Mouse (Mus musculus) left cerebral cortex, adult 18-20 months (tissue): ENCODE data around the gene Egfem1. TPM values are rescaled to one million over a fixed set of nuclear protein-coding genes. Genes with fewer than 3 reads are reported as not detected.

Experiments
- DNase-seq, 2 experiments: peaks; one replicate each; pipeline ENCODE4 v3.0.0; 2021 to 2022; ENCODE audit warnings: low spot score in 2 of 2, mixed read lengths in 1 of 2
- total RNA-seq, 2 experiments: library from RNA; stranded (reverse); gene quantifications; 2 replicates each; pipeline ENCODE4 v1.2.3; 2021

Gene Egfem1
- total RNA-seq, 2 experiments from 2014 or later: 15.5 to 20.3 TPM

DNA sequence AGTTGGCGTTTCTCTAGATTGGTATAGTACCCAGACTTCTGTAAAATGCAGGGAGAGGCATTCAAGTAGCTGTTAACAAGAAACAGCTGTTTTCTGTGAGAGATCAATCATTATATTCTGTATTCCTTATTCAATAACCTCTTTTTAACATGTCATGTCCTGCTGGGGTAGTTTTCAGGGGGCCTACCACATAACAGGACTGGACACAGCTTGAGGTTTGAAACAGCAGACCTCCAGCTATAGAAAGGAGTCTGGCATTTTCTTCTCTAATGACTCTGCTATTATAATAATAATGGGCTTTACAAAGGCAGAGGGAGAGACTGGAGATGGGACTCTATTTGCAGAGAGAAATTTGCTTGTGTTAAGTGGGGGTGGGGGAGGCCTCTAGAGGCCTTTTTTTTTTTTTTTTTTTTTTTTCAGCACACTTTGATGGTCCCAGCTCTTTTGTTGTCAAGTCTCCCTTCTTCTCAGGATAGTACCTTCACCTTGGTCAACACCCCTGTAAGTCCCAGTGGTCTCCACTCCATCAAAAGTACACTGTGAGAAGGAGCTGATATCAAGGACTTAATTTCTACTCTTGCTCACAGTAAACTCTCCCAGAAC, 459.8 kb downstream of the Egfem1 start:
- no peak for DNase-seq

DNA sequence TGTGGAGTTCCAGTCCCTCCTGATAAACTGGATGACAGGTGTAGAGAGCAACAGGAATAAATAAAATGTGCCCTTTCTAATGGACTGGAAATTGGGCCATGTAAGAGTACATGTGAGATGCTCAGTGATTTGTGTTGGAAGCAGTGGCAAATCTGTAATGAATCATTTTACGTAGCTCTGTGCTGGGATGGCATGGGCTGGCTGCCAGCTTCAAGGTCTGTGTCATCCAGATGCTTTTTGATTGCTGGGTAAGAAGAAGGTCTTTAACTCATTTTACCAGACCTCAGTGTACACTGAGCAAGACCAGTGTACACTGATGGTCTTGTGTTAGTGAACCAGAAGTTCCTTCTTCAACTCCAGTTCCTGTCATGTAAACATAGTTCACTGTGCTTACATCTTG, 462.2 kb downstream of the Egfem1 start:
- no peak for DNase-seq

DNA sequence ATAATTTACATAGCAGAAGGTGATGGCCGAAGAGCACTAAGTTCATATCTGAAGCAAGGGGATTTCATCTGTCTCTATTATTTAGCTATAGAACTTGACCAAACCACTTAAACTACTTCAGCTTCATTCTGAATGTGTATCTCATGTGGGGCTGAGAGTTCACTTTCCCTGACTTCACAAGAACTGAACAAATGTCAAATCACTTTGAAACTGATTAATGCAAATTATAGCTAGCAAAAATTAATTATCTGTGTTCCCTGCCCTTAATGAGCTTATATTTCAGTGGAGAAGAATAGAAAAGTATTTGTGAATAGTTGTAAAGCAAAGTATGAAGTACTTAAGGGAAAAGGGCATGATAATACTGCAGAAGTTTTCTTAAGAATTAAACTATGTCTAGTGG, 481.3 kb downstream of the Egfem1 start:
- DNase-seq: no peak

DNA sequence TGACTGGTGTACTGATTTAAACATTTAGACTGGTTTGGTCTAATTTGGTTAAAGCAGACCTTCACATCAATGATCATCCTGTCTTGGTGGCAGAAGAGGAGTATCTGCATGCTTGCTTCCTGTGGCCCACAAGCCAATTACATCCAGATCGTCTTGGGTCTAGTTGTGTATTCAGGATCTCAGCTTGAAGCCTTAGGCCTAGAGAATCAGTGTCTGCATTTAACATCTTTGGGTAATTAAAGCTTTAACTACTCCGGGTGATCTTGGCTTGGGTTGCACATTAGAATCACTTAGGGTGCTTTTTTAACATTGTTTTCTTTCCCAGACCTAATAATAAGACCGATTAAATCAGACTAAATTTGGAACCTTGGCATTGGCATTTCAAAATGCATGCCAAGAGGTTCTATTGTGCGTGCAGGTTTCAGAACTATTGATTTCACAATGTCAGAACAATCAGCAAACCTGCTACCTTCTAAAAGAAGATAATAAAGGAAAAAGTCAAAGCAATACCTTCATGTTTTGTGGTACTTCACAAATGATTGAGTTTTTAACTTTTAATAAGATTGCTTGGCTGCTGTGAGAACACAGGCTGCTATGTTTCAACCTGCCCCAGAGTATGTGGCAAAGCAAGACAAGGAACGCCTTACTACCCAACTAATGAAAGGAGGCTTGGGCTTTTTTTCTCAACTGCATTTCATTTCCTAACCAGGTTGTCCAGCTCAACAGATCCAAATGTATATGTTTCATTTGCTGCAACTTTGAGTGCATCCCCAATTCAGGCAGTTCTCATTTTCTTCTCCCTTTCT, 496.4 kb downstream of the Egfem1 start:
- no peak for DNase-seq

DNA sequence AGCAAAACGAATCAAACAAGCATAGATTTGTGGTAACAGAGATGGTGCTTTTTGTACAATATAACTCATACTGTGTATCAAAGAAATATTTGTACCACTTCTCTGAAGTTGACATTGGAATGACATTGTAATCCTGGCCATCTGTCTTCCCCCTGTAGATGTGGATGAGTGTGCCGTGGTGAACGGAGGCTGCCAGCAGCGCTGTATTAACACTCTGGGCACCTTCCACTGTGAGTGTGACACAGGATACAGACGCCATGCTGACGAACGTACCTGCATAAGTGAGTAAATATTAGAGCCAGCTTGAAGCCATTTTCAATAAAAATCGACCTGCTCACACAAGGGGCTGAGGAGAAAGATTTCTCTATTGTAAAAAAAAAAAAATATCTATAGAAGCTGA, 500.9 kb downstream of the Egfem1 start:
- DNase-seq: no peak

DNA sequence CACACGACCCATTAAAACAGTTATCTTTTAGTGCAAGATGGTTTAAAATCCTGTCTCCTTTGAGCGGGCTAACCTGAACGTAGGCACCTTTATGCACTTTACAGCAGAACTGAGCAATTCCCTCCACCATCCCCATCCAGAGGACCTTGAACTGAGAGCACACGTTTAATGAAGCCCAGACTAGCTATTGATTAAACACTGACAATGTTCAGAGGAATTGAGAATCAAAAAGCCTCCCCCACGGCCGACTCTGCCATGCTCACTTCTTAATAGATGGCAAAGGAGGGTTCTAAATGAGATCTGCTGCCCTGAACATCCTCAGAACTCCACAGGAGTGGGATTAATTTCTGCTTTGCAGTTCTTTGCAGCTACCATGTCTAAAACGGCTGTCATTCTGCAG, 520.3 kb downstream of the Egfem1 start:
- no peak for DNase-seq

DNA sequence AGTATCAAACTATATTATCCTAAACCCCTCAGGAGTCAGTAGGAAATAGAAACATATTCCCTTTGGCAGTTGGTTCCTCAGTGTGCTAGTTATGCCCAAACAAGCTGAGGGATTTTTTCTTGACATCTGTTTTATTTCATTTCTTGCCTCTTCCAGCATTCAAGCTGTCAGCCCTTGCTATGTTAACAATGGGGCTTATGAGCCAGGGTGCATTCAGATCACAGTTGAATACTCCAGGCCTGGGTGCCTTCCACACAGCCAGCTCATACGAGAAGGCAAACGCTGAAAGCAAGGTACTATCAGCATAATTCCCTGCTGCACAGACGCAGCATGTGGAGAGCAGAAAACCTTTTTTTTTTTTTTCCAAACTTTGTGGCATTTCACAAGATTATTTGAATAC, 526.9 kb downstream of the Egfem1 start:
- DNase-seq: no peak

DNA sequence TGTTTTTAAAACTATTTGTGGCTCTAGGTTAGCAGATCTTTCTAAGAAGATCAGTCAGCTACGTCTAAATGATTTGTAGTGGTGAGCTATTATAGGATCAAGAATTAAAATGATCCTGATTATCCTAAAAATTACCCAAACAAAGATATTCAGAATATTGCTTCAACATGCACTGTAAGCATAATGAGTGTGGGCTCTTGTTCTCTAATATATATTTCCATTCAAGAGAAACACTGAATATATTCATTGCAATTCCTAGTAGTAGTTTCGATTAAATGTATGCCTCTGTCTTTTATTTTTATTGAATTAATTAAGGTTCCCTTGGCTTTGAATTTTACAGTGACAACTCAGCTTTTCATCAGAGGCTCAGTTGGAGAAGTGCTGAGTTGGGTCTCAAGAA, 527.4 kb downstream of the Egfem1 start:
- no peak for DNase-seq

DNA sequence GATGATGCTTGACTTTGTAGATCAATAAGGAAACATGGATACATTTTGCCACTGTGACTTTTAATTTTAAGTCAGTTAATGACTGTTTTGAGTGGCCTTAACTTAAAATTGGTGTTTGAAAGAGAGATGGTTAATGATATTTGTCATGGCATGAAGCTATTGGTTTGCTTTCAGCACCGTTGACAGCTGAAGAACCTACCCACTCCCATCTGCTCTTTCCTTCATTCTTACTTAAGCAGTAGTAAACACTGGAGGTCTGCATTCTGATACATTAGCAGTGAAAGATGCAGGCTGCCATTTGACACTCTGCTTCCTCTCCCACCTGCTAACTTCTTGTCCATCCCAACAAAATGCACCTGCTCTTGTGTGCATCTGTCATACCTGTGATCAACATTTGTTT, 537.8 kb downstream of the Egfem1 start:
- no peak for DNase-seq

DNA sequence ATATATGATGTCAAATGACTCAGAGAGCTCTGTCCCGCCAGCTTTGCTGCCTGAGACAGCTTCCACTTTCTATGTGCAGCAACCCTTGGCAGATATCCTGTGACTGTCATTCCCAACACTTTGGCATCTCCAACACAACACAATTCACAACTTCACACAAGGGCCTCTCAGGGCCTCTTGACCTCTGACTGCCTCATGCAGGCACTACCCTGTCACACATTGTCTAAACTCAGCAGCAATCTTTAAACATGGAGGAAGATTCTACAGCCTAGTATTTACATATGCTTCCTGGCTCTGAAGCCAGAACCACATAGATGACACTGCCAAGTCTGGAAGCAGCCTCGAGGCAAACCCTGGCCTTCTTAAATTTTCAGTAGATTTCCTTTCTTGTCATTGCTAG, 558.0 kb downstream of the Egfem1 start:
- DNase-seq: no peak

DNA sequence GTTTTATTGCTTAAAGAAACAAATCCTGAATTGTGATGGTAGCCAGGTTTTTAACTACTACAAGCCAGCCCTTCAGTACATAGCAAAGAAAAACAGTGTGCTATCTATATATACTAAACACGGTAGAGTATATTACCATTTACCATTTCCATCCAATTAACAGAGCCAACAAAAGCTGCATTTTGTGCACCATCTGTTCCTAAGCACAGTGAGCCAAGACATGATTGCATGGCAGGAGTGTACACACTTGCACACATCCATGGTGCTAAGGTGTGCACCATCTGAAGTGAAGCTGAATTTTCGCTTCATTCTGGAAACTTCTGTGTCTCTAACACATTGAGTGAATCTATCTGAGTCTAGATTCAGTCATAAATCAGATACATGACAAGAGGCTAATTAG, 585.0 kb downstream of the Egfem1 start:
- DNase-seq: no peak

DNA sequence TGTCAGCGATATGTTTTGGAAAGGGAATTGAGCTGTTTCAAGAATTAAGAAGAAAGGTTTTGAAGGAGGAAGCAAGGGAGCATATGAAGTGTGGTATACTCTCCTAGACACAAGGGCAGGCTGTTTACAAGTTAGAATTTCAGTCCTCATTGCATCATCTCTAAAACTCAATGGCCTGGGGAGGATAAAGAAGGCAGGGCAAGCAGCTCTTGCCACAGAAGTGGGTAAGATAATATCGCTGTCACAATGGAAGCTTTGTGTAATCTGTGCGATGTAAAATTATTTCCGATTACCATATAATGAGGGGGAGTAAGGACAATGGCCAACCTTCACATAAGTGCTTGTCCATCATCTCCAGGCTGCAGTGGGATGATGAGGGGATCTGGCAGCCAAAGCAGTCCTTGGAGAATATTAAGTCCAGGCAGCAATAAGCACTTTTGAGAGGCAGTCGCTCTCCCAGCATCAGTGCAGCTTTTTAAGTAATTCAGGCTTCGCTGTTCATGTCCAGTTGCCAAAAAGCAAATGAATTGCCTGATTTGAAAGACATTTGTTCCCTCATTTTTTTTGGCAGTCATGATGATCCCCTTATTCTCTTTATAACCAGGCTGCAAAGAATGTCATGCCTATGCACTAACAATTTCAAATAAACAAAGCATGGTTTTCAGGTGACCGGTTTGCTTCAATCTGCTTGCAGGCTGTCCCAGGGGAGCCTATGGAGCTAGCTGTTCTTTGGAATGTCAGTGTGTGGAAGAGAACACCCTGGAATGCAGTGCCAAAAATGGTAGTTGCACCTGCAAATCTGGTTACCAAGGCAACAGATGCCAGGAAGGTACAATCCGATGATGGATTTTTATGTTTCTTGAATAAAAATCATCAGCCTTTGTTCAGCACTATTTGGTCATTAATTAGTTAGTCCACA, 607.8 kb downstream of the Egfem1 start:
- DNase-seq: no peak

DNA sequence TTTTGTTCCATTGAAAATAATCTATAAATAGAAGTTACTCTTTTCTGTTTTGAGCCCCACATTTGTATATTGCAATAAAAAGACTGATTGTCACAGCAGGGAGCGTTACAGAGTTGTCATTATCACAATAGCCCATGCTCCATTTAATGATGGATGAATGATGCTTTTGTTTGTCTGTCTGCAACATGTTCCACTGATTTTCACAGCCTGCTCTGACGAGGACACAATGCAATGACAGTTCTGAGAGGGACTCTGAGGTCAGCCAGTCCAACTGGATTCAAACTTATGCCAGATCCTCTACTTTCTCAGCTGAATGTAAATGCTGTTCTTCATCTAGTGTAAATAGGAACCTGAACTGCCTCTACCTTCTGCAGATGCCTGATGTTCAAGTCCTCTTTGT, 619.3 kb downstream of the Egfem1 start:
- no peak for DNase-seq

DNA sequence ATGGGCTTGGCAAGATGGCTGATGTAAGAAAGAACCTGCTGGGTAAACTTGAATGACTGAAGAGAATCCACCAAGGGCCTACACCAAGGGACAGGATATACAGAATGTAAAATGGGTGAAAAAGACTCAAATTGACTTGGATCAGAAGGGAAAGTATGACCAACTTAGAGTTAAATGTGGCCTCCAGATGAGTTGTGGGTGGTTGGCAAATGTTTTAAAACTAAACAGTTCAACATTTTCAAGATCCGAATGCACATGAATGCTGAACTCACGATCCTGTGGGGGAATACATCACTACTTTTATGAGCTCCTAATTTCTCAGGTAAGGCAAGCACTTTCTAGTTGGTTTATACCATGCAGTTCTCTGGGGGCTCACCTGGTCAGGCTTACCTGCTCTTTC, 625.0 kb downstream of the Egfem1 start:
- DNase-seq: no peak

DNA sequence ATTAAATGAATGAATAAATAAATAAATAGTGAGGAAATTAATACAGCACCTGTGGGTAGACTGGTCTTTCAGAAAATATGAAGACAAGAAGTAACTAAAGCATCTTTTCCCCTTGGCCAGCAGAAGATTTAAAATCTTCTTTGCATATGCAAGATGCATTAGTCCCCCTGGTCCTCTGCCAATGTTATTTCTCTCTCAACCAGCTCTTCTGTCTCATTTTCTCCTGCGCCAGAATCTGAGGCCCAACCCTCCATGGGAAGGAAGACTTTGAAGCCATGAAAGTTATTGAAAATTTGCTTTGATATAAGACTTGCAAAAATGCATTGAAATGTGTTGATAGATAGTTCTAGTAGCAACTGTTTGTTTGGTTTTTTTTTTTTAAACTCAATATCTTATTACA, 625.6 kb downstream of the Egfem1 start:
- DNase-seq: no peak

DNA sequence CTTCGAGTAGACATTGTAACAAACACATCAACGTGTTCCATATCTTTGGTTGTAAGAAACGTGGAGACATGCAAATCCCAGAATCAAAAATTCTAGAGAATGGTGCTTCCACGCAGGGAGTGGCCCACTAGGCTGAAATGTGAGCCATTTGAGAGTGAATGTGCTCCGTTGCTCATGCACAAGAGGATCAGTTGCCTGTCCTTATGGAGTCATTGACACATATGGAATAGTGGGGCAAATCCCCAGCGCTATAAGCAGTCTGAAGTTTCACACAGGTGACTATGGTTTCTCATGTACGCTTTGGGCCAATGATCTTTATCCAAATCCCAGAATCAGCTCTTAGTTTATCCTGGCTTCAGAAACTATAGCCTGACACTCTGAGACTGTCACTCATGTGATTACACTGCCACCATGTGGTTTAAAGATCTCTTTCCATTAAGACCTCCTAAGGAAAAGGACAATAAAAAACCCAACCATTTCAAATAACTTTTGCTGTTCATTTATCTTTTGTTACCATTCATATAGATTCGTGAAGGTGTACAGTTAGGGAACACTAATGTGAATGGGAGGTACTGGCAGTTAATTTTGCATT, 644.6 kb downstream of the Egfem1 start:
- no peak for DNase-seq

DNA sequence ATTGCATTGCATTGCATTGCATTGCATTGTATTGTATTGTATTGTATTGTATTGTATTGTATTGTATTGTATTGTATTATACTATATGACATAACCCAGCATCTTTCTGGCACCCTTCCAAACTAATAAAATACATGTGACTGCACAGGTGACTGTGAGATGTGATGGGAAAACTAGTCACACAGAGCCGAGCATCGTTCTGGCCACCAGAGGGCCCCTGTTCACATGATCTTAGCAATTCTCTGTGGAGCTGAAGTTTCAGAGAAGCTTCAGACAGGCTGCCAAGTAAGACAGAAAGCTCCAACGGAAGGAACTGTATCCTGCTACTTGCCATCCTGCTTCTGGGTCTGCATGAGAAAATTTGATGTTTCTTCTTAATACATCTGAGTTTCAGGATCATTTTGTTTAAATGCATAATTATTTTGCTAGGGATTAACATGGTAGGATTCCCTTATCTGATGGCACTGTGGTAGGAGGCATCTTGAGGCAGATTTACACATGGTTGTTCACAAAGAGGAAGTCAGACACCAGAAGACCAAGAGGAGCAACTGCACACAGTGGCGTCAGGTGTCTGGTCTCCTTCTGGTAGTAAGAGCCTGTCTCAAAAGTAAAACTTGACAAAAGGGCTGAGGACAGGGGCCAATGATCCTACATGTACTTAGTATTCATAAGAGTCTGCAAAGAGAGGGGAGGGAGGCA, 648.4 kb downstream of the Egfem1 start:
- DNase-seq: peak; percentile 43 to 53

DNA sequence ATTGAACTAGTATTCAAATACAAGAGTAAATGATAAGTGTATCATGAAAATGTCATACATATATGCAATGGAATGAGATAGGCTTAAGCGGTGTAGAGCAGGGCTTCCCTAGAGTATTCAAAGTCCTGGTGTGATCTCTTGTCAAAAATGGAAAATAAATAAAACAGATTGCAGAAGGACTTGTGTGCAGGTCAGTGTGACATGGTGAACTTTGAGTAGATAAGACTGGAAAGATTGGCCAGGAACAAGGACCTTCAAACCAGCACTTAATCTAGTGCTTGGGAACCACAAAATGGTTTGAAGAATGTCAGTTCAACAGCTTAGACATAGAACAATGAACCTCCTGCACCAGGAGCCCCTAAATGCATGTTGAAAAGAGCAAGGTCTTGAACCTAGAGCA, 649.7 kb downstream of the Egfem1 start:
- no peak for DNase-seq

DNA sequence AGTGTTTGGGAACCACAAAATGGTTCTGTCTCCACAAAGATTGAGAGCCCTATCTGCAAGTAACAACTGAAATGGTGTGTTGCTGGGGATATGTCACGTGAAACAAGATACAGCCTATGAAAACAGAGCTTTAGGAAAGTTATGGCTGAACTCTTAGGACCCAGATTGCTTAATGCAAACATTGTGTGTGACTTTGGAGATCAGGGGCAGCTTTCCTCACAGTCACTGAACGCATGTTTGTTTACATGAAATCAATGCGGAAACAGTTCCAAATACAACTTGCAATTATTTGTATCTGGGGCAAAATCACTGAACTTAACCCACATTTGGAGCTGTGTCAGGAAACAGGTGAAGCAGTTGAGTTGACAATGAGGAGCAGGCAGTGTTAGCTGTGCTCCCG, 650.8 kb downstream of the Egfem1 start:
- DNase-seq: no peak

DNA sequence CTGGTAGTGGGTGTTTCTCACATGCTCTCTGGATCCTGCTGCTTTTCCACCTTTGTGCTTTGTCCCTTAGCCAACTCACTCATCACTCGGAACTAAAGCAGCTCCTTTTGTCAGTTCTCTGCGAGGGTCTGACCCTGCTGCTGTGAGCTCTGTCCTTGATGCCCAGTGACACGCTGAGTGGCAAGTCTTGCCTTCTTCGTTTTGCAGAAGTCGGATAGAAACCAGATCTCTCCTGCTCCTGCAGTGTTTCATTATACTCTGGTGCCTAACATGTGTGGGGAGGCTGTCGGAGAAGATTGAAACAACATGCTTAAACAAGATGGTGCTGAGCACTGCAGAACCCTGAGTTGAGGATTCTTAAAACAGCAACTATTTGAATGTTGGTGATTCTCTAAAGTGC, 652.4 kb downstream of the Egfem1 start:
- DNase-seq: no peak

DNA sequence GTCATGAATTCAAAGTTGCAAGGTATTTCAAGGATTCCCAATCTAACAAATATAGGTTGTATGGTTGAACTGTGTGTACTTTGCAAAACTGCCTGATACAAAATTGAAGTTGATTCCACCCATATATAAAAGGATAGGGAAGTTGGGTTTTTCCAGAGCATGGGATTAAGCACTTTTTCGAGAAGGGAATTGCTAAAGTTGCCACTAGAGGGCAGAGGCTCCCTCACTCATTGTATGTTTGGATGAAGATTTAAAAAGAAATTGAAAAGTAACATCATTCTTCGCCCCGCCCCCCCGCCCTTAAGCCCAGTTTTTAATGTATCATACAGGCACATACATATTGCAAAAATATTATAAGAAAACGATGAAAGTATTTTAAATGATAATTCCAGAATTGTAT, 657.5 kb downstream of the Egfem1 start:
- DNase-seq: peak; percentile 10 to 20
